ENCODE assay signal across 10 mouse cellular contexts in the genomic region with DNA sequence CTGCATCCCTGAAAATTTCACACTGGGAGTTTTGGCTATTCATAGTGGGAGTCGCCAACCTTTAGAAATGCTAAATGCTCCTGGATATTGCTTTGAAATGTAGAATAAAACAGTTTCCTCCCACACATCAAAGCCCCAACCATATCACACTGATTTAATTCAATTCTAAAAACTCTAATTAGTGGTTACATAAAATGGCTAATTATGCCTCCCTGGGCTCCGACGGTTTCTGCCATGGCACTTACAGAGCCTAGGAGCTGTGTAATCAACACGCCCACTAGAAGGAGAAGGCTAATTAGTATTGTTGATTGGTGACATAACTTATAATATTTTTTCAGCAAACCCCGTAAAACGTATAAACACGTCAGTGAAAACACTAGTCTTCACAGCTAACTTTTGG. TPM values are rescaled to one million over a fixed set of nuclear protein-coding genes. Genes with fewer than 3 reads are reported as not detected.
DNase-seq lines count a peak whose midpoint lies in the region; ATAC-seq lines count a peak whose summit lies in the region.
"Had no signal": no experiment of that assay in that cellular context is flagged by ENCODE, and none has a peak within 500 bp of the region (broad histone marks: within the 10 kb centered on the region; RNA-seq: fewer than 3 reads in every experiment).

No protein-coding gene starts in this region.

- ATAC-seq in heart, embryonic 15.5 days (replicated peaks; ENCODE audit: insufficient number of reproducible peaks, insufficient read depth, low FRiP score, low read depth), result no peak
- ATAC-seq in hindbrain, embryonic 14.5 days (ENCODE audit: low FRiP score), result no peak
- ATAC-seq in midbrain, embryonic 13.5 days, result no peak

- H3K9me3 ChIP-seq in heart, embryonic 15.5 days (replicated peaks), result no peaks in the 10 kb centered on the region
- H3K9me3 ChIP-seq in hindbrain, embryonic 14.5 days (ENCODE audit: control insufficient read depth, low read length), result no peaks in the 10 kb centered on the region
- H3K9me3 ChIP-seq in midbrain, embryonic 13.5 days, result no peaks in the 10 kb centered on the region

- H3K36me3 ChIP-seq in heart, embryonic 15.5 days, result no peaks in the 10 kb centered on the region
- H3K36me3 ChIP-seq in hindbrain, embryonic 14.5 days (replicated peaks; ENCODE audit: control insufficient read depth, insufficient read depth), result no peaks in the 10 kb centered on the region
- H3K36me3 ChIP-seq in midbrain, embryonic 13.5 days, result no peaks in the 10 kb centered on the region

- peaks cover 46% of the 10 kb centered on the region for H3K4me1 ChIP-seq in heart, embryonic 15.5 days (replicated peaks)
- H3K4me1 ChIP-seq in brown adipose tissue, adult 24 weeks (ENCODE audit: control insufficient read depth, insufficient read depth, insufficient read length, low read length), result peaks cover 7% of the 10 kb centered on the region; the same call in 1 of the 2 replicates
- H3K4me1 ChIP-seq in hindbrain, embryonic 14.5 days (replicated peaks; ENCODE audit: control insufficient read depth, insufficient read depth, low read length), result peaks cover 23% of the 10 kb centered on the region
- peaks cover 28% of the 10 kb centered on the region for H3K4me1 ChIP-seq in midbrain, embryonic 13.5 days (replicated peaks)

- DNase-seq in heart, postnatal 14 days, result no peak
- no peak for DNase-seq in hindbrain, embryonic 14.5 days (ENCODE audit: low spot score)
- DNase-seq in spleen, adult 12 weeks (ENCODE audit: low spot score), result no peak
- no peak for DNase-seq in adrenal gland, postnatal 4 days (ENCODE audit: low spot score in 2 of 2)
- no peak for DNase-seq in gastrocnemius, postnatal 14 days
- DNase-seq: cerebellum, adult 9-10 months had no signal

- no peak overlapping the region for H3K9ac ChIP-seq in heart, embryonic 15.5 days
- peak overlapping the region; percentile 72; the same call in 1 of the 2 replicates for H3K9ac ChIP-seq in hindbrain, embryonic 14.5 days
- peak overlapping the region; percentile 77; the same call in 1 of the 2 replicates for H3K9ac ChIP-seq in midbrain, embryonic 13.5 days (replicated peaks)

- H3K27ac ChIP-seq in heart, embryonic 15.5 days, result no peak overlapping the region
- no peak overlapping the region for H3K27ac ChIP-seq in brown adipose tissue, adult 24 weeks (replicated peaks; ENCODE audit: low read depth, low read length)
- H3K27ac ChIP-seq in hindbrain, embryonic 14.5 days, result no peak overlapping the region
- no peak overlapping the region for H3K27ac ChIP-seq in midbrain, embryonic 13.5 days

- intact Hi-C loops in heart, postnatal 14 days (cut with DNase I), result loop anchor here (5.0 kb wide), 1 partner anchor 36 kb away; no protein-coding TSS in a partner anchor
- intact Hi-C loops in gastrocnemius, postnatal 14 days (cut with DNase I; ENCODE audit: low total_unique reads), result no loop called here

- peak overlapping the region; percentile 67 for H3K4me3 ChIP-seq in heart, embryonic 15.5 days
- peak overlapping the region; percentile 98 for H3K4me3 ChIP-seq in brown adipose tissue, adult 24 weeks (ENCODE audit: insufficient read depth, low read depth, low read length)
- H3K4me3 ChIP-seq in hindbrain, embryonic 14.5 days (replicated peaks; ENCODE audit: low read length), result peak overlapping the region; percentile 72
- peak overlapping the region; percentile 65 for H3K4me3 ChIP-seq in midbrain, embryonic 13.5 days (replicated peaks)

- 19% methylated on average over 7 of the region's 7 CpGs for WGBS in heart, embryonic 15.5 days
- 2% methylated on average over 7 of the region's 7 CpGs for WGBS in hindbrain, embryonic 14.5 days
- WGBS in midbrain, embryonic 13.5 days, result 5% methylated on average over 7 of the region's 7 CpGs

- H3K4me2 ChIP-seq in heart, embryonic 15.5 days, result peak overlapping the region; percentile 82
- peak overlapping the region; percentile 100 for H3K4me2 ChIP-seq in hindbrain, embryonic 14.5 days (replicated peaks)
- H3K4me2 ChIP-seq in midbrain, embryonic 13.5 days (replicated peaks), result peak overlapping the region; percentile 99

- peaks cover 14% of the 10 kb centered on the region; the same call in 1 of the 2 replicates for H3K27me3 ChIP-seq in heart, embryonic 15.5 days
- peaks cover 42% of the 10 kb centered on the region for H3K27me3 ChIP-seq in hindbrain, embryonic 14.5 days (ENCODE audit: control insufficient read depth, insufficient read depth, low read length)
- peaks cover 81% of the 10 kb centered on the region for H3K27me3 ChIP-seq in midbrain, embryonic 13.5 days
- H3K27me3 ChIP-seq: CH12.LX had no signal

RNA-seq across cellular contexts. Expression of a gene that starts 1.4 kb away (rescaled TPM):
- 20.2 and 21.6 TPM in 2 replicates for polyA plus RNA-seq in heart, embryonic 15.5 days (2015; fragmentation: Nextera tagmentation; extraction: Ambion mirVana)
- 10 to 100 TPM; 19.0 to 20.0 TPM for total RNA-seq in heart, postnatal 14 days (2021)
- 2.9 and 8.8 TPM in 2 replicates for polyA plus RNA-seq in brown adipose tissue, adult 24 weeks (2012; ENCODE audit: insufficient read depth, insufficient read length, missing spikeins)
- polyA plus RNA-seq in hindbrain, embryonic 14.5 days (2014; fragmentation: Nextera tagmentation; extraction: Ambion mirVana), result 9.0 and 11.6 TPM in 2 replicates
- 5.9 and 7.3 TPM in 2 replicates for polyA plus RNA-seq in midbrain, embryonic 13.5 days (2015; fragmentation: Nextera tagmentation; extraction: Ambion mirVana)
- total RNA-seq in adrenal gland, postnatal 4 days (2021), result 10 to 100 TPM; 37.6 to 41.7 TPM
- total RNA-seq in gastrocnemius, postnatal 14 days (2021), result 10 to 100 TPM in 1 of 2 experiments, 1 to 10 TPM in 1; 8.8 to 10.6 TPM
- total RNA-seq: CH12.LX had no signal
